Mouse (Mus musculus): ENCODE measurements around the gene 5031439G07Rik. TPM values are rescaled to one million over a fixed set of nuclear protein-coding genes. Genes with fewer than 3 reads are reported as not detected.
"Not testable (repeated sequence)": the region's sequence is repeated elsewhere in the genome, so short reads cannot be mapped to it uniquely, and the experiment has no call there.

The 5031439G07Rik gene
- 17.4 and 19.0 TPM in 2 replicates for polyA plus RNA-seq (2015; fragmentation: Nextera tagmentation; extraction: Ambion mirVana)

DNA sequence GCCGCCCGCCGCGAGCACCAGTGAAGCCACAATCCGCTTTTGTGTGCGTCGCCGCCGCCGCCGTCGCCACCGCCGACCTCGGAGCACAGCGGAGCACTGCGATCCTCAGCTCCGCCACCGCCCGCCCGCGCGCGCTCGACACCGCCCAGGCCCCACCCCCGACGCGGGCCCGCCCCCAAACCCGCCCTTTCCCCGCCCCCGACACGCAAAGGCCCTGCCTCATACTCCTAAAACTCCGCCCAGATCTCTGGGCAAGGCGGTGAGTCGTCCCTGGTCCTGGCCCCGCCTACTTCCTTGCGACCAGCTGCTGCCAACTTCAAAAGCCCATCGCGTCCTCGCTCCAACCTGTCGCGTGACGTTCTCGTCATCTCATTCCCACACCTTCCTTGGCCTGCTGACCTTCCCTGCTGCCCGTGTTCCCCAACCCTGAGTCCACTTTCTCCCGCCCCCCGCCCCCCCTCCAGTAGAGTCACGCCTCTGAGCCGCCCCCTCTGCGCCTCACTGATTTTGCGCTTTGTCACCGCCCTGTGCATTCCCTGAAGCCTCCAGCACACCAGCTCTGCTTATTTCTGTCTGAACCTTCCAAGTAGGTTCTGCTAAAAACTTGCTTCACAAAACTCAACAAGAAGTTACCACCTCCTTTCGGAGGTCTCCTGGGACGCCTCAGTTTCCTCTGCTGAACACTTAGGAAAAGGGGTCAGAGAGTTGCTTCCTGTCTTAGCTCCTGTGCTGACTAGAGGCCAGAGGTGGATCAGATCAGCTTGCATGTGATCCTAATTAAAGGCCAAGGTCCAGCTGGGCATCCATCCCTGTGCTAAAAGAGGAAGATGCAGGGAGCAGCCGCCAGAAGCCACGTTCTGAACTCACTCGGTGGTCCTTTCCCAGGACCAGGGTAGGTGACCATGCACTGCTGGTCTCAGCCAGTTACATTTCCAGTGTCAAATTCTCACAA lies at the start of gene 5031439G07Rik:
TSS of gene 5031439G07Rik (minus strand) at position 678 of the 952 bp plus-strand sequence.
- Histone ChIP-seq H3K27ac (peak within 1 kb of the TSS; percentile 82), H3K36me3 (no peaks in the 10 kb centered on the region), H3K27me3 (peaks cover 4% of the 10 kb centered on the region; the same call in 1 of the 2 replicates), H3K4me1 (replicated peaks) (peaks cover 45% of the 10 kb centered on the region), H3K4me3 (replicated peaks) (peak within 1 kb of the TSS; percentile 81), H3K4me2 (replicated peaks) (peak within 1 kb of the TSS; percentile 84), H3K9me3 (no peaks in the 10 kb centered on the region), H3K9ac (replicated peaks) (peak within 1 kb of the TSS; percentile 94)
- ATAC-seq = peak; percentile 87
- WGBS = 2% methylated on average over 34 of the region's 59 CpGs

DNA sequence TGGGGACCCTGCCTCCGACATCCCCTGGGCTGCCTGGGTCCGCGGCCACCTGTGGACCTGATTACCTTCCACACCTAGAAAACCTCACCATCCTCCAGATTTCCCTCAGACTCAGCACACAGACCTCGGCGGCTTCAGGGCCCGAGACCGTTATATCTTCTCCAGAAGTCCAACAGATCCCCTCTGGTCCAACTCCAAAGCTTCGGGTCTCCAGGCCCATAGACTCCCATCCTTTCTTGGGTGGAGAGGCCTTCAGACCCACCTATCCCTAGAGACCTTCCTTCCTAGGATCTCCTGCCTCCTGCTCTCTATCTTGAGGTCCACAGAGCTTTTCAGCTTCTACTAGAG lies 49.0 kb upstream of the 5031439G07Rik start:
- no peak for ATAC-seq
- Histone ChIP-seq H3K4me3 (replicated peaks) (peak overlapping the region; percentile 70), H3K9me3 (peaks cover 3% of the 10 kb centered on the region; the same call in 1 of the 2 replicates), H3K4me1 (replicated peaks) (peaks cover 40% of the 10 kb centered on the region), H3K27me3 (peaks cover 13% of the 10 kb centered on the region), H3K27ac (no peak overlapping the region), H3K9ac (replicated peaks) (peak overlapping the region; percentile 82), H3K36me3 (no peaks in the 10 kb centered on the region), H3K4me2 (replicated peaks) (peak overlapping the region; percentile 87)
- WGBS = 6% methylated on average over 8 of the region's 8 CpGs

DNA sequence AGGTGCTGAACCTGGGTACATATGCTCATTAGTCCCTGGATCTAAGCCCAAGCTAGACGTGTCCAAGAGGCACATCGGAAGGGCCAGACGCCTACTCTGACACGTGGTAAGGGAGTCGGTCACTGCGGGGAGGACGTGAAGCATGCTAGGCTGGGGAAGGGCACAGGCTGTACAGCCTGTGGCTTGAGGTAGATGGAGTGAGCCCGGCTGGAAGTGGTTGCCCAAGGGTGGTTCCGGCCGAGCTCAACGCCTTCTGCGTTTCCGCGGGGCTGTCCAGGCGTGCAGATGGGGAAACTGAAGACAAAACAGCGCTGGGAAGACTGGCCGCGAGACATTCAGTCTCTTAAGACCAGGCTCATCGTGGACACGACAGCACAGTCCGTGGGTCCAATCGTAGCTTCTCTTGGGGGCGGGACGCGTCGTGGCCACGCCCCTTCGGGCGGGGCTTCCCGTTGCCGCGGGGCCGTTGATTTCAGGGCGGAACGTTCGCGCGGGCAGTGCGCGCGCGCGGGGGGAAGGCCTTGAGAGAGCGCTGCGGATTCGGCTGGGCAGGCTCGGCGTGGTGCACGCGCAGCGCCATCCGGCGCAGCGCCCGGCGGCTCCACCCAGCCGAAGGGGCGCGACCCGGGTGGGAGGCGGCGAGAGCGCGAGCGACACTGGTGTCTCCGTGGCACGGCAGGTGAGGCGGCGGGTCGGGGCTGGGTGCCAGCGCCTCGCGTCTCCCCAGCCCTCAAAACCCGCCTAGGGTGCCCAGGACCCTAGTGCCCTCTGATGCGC lies 48.4 kb upstream of the 5031439G07Rik start:
- H3K9me3 ChIP-seq = peaks cover 5% of the 10 kb centered on the region; the same call in 1 of the 2 replicates
- WGBS = under 1% methylated on average over 75 of the region's 75 CpGs
- peak overlapping the region; percentile 82 for H3K9ac ChIP-seq (replicated peaks)
- H3K36me3 ChIP-seq = no peaks in the 10 kb centered on the region
- H3K27ac ChIP-seq = no peak overlapping the region
- H3K4me2 ChIP-seq (replicated peaks) = peak overlapping the region; percentile 87
- H3K4me3 ChIP-seq (replicated peaks) = peak overlapping the region; percentile 70
- H3K27me3 ChIP-seq = peaks cover 13% of the 10 kb centered on the region
- ATAC-seq = peak; percentile 96
- H3K4me1 ChIP-seq (replicated peaks) = peaks cover 34% of the 10 kb centered on the region

DNA sequence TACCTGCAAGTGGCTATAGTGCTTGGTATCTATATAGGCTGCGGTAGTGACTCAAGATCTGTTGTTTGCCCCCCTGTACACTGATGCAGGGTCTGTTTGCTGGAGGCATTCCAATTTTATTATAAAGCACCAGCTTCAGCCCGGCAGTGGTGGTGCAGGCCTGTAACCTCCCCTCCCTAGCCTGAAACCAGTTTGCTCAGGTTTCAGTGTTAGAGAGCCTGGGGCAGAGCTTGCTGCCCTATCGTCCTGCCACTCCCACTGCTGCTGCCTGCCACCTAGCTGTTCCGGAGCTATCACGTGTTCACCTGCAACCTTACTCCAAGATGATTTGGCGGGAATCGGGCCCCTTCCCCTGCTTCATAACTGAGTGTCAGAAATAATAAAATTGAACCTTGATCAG lies 45.6 kb upstream of the 5031439G07Rik start:
- 56% methylated on average over 7 of the region's 7 CpGs for WGBS
- H3K9me3 ChIP-seq; H3K4me2 ChIP-seq (replicated peaks); ATAC-seq; H3K9ac ChIP-seq (replicated peaks); H3K27ac ChIP-seq; H3K36me3 ChIP-seq; H3K4me3 ChIP-seq (replicated peaks): not testable (repeated sequence)
- Histone ChIP-seq H3K4me1 (replicated peaks) (peaks cover 24% of the 10 kb centered on the region), H3K27me3 (peaks cover 13% of the 10 kb centered on the region)

DNA sequence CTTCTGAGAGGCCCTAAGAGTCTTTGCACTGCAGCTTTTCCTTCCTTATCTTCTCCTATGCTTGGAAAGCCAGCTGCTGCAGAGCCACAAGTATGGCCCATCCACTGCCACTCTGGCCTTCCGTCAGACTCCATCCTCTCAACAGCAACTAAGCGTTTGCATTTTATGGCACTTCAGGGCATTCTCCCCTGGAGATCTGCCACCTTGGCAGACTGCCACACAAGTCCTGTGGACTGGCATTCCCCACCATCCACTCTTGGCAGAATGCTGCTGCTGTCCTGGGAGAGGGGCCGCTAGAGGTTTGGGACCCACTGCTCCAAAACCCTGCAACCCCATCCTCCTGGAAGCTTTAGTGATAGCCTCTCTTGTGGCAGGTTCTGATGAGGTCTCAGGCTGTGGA lies 43.5 kb upstream of the 5031439G07Rik start:
- Histone ChIP-seq H3K9ac (replicated peaks) (no peak overlapping the region), H3K27ac (no peak overlapping the region), H3K4me1 (replicated peaks) (peaks cover 8% of the 10 kb centered on the region), H3K27me3 (peaks cover 13% of the 10 kb centered on the region), H3K4me2 (replicated peaks) (no peak overlapping the region), H3K4me3 (replicated peaks) (no peak overlapping the region), H3K9me3 (peaks cover 5% of the 10 kb centered on the region; the same call in 1 of the 2 replicates), H3K36me3 (no peaks in the 10 kb centered on the region)
- 94% methylated on average over 3 of the region's 3 CpGs for WGBS
- ATAC-seq = no peak

DNA sequence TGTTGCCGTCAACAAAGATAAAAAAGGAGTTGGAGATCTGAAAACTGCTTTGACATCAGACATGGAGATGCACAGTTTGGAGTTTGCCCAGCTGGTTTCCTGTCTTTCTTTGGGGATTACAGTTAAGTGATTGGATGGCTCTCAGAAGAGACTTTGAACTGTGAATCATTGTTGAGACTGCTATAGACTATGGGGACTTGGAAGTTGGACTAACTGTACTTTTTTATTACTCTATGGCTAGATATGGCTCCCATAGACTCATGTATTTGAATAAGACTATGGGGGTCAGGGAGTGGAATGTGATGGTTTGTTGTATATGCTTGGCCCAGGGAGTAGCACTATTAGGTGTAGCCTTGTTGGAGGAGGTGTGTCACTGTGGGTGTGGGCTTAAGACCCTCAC lies 42.3 kb upstream of the 5031439G07Rik start:
- not testable (repeated sequence) for H3K4me2 ChIP-seq (replicated peaks); H3K9me3 ChIP-seq; H3K27me3 ChIP-seq; H3K9ac ChIP-seq (replicated peaks); H3K27ac ChIP-seq; H3K4me3 ChIP-seq (replicated peaks); H3K36me3 ChIP-seq; H3K4me1 ChIP-seq (replicated peaks); ATAC-seq
- 95% methylated on average over 1 of the region's 1 CpGs for WGBS

DNA sequence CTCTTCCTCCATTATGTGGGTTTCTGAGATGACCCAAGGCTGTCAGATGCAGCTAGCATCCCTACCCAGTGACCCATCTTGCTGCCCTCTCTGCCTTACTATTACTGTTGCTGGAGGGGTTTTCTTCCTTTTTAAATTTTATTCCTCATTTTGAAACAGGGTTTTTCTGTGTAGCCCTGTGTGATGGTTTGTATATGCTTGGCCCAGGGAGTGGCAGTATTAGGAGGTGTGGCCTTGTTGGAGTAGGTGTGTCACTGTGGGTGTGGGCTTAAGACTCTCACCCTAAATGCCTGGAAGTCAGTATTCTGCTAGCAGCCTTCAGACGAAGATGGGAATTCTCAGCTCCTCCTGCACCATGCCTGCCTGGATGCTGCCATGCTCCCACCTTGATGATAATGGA lies 40.3 kb upstream of the 5031439G07Rik start, which contains the start of gene Fam118a:
TSS of gene Fam118a (plus strand) at position 301 of the 400 bp plus-strand sequence.
- H3K27me3 ChIP-seq; H3K9me3 ChIP-seq; H3K4me1 ChIP-seq (replicated peaks); H3K36me3 ChIP-seq; H3K27ac ChIP-seq; H3K9ac ChIP-seq (replicated peaks); ATAC-seq; H3K4me3 ChIP-seq (replicated peaks); H3K4me2 ChIP-seq (replicated peaks): not testable (repeated sequence)
- 54% methylated on average over 1 of the region's 1 CpGs for WGBS

DNA sequence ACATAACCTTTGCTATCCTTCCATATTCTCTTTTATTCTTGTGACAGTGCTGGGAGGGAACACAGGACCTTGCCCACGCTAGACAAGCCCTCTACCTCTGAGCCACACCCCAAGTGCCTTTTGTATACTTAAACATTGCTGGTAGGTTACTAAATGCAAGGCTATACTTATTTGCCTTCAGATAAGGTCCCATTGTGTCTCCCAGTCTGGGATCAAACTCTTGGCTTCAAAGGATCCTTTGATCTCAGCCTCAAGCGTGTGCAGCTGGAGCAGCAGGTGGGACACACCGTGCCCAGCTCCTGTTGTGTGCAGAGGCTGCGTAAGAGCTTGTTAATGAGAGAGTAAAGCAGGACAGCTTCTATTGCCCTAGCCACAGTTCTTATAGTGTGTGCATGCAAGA lies 39.4 kb upstream of the 5031439G07Rik start:
- Histone ChIP-seq H3K9me3 (peaks cover 5% of the 10 kb centered on the region; the same call in 1 of the 2 replicates), H3K4me1 (replicated peaks) (no peaks in the 10 kb centered on the region), H3K36me3 (no peaks in the 10 kb centered on the region), H3K9ac (replicated peaks) (no peak overlapping the region), H3K4me3 (replicated peaks) (no peak overlapping the region), H3K27me3 (no peaks in the 10 kb centered on the region), H3K4me2 (replicated peaks) (no peak overlapping the region), H3K27ac (no peak overlapping the region)
- ATAC-seq = no peak
- WGBS = 33% methylated on average over 4 of the region's 4 CpGs

DNA sequence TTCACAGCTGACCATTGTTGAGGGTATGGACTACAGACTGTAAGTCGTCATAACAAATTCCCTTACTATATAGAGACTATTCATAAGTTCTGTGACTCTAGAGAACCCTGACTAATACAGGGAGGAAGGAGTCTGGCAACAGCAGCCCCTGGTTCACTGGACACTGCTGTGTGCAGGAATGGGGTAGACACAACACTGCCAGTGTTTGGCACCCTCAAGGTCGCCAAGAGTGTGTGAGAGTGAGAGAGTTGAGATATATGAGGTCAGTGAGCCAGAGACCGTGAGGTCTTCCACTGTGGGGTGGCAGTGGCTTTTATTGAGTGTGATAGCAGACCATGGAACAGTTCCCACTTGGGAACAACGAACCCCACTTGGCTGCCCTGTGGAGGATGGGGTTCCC lies 37.8 kb upstream of the 5031439G07Rik start:
- WGBS = 85% methylated on average over 4 of the region's 4 CpGs
- no peak for ATAC-seq

DNA sequence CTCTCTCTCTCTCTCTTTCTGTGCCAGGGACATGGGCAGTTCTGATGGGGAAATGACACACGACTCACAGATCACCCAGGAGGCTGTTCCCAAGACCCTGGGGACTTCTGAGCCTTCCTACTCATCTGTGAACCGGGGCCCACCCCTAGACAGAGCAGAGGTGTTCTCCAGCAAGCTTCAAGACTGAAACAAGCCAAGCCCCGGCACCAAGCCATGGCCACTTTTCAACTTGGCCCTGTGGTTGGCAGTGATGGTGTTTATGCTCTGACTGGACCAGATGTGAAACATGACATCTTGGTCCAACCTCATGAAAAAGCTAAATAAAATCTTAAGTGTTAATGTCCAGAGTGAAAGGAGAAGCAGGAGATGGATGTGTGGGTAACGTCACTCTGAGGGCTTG lies 33.9 kb upstream of the 5031439G07Rik start:
- no peak for ATAC-seq
- peaks cover 1% of the 10 kb centered on the region for H3K4me1 ChIP-seq (replicated peaks)
- peaks cover 10% of the 10 kb centered on the region for H3K27me3 ChIP-seq
- no peak overlapping the region for H3K4me3 ChIP-seq (replicated peaks)
- no peak overlapping the region for H3K9ac ChIP-seq (replicated peaks)
- WGBS = 75% methylated on average over 4 of the region's 4 CpGs
- H3K4me2 ChIP-seq (replicated peaks) = no peak overlapping the region
- H3K36me3 ChIP-seq = no peaks in the 10 kb centered on the region
- no peaks in the 10 kb centered on the region for H3K9me3 ChIP-seq
- H3K27ac ChIP-seq = no peak overlapping the region

More for the DNA sequence above, 37.8 kb upstream of the 5031439G07Rik start:
- H3K9ac ChIP-seq (replicated peaks) = no peak overlapping the region
- H3K36me3 ChIP-seq = no peaks in the 10 kb centered on the region
- H3K4me1 ChIP-seq (replicated peaks) = no peaks in the 10 kb centered on the region
- no peak overlapping the region for H3K4me2 ChIP-seq (replicated peaks)
- H3K4me3 ChIP-seq (replicated peaks) = no peak overlapping the region
- no peak overlapping the region for H3K27ac ChIP-seq
- H3K27me3 ChIP-seq = no peaks in the 10 kb centered on the region
- H3K9me3 ChIP-seq = no peaks in the 10 kb centered on the region

DNA sequence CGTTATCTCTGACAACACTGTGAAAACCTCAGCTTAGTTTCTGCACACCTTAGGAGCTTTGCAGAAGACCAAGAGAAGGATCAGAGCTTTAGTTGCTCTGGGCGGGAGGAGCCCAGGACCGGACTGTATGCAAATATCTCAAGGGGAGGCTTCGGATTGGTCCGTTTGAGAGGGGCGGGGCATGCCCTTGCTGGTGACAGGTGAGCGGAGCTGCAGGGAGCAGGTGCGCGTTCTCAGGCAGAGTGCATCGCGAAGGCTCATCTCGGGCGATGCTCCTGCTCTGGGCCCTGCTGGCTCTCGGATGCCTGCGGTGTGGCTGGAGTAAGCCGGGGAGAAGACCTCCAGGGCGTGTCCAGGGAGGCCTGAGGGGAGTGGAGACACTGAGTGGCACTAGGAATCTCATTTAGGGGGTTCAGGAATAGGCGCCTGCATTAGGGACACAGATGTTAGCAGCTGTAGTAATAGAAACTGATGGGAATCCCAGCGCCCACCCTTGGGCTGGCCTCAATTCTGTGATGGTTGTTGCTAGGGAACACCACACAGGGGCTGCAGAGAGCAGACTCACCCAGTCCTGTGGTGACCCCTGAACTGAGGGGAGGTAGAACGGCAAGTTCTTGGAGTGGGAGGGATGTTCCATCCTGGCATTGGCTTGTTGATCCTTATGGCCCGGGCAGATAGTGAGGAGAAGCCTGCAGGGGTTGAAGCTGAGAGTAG lies 28.8 kb upstream of the 5031439G07Rik start, which contains the start of gene Upk3a:
TSS of gene Upk3a (plus strand) at position 191 of the 714 bp plus-strand sequence.
- Histone ChIP-seq H3K27ac (no peak within 1 kb of the TSS), H3K9ac (replicated peaks) (no peak within 1 kb of the TSS), H3K9me3 (no peaks in the 10 kb centered on the region), H3K36me3 (no peaks in the 10 kb centered on the region), H3K27me3 (peaks cover 26% of the 10 kb centered on the region), H3K4me1 (replicated peaks) (peaks cover 7% of the 10 kb centered on the region), H3K4me3 (replicated peaks) (0 out of 2 replicates have a peak within 1 kb of the TSS, but pooled peaks have one; percentile 1), H3K4me2 (replicated peaks) (peak within 1 kb of the TSS; percentile 43)
- 8% methylated on average over 21 of the region's 21 CpGs for WGBS
- peak; percentile 50; the same call in 1 of the 2 replicates for ATAC-seq
